Mouse (Mus musculus) neural tube, embryonic 10.5 days (tissue): ENCODE results near the gene Dus2.
"Not testable (repeated sequence)": the region's sequence is repeated elsewhere in the genome, so short reads cannot be mapped to it uniquely, and the experiment has no call there.

Source experiments
- DNase-seq: peaks from one replicate; pipeline ENCODE4 v3.0.0-alpha.2; 2017; ENCODE audit warnings: low spot score; ENCODE audit errors: extremely low spot score

Gene Dus2

GRCm38 (mm10) chr8:105988546-105988945 lies 2.6 kb upstream of the Dus2 start:
- no peak for DNase-seq

GRCm38 (mm10) chr8:105991546-105991945 lies 409 bp downstream of the Dus2 start:
- DNase-seq, result no peak

- no peak for DNase-seq
These were observed 1.4 kb downstream of the Dus2 start for GRCm38 (mm10) chr8:105992499-105992898.

- no peak for DNase-seq
These were observed 2.1 kb downstream of the Dus2 start for GRCm38 (mm10) chr8:105993226-105993625.

GRCm38 (mm10) chr8:105996359-105996758 lies 5.2 kb downstream of the Dus2 start:
- DNase-seq, result no peak

GRCm38 (mm10) chr8:105998971-105999370 lies 7.8 kb downstream of the Dus2 start:
- DNase-seq, result no peak

GRCm38 (mm10) chr8:106001908-106002307 lies 10.8 kb downstream of the Dus2 start:
- no peak for DNase-seq

- no peak for DNase-seq
These were observed 13.5 kb downstream of the Dus2 start for GRCm38 (mm10) chr8:106004538-106005207.

- no peak for DNase-seq
These were observed 14.7 kb downstream of the Dus2 start, which contains the start of gene Dpep2nb for GRCm38 (mm10) chr8:106005875-106006274. Gene Dpep2nb (minus strand): TSS chr8:106005975.

- no peak for DNase-seq
These were observed 15.3 kb downstream of the Dus2 start for GRCm38 (mm10) chr8:106006413-106006812.

GRCm38 (mm10) chr8:106007135-106007534 lies 16.0 kb downstream of the Dus2 start:
- no peak for DNase-seq

- DNase-seq, result not testable (repeated sequence)
These were observed 16.8 kb downstream of the Dus2 start for GRCm38 (mm10) chr8:106007891-106008290.

GRCm38 (mm10) chr8:106010748-106011642 lies 19.9 kb downstream of the Dus2 start:
- DNase-seq, result peak; percentile 95

- no peak for DNase-seq
These were observed 20.5 kb downstream of the Dus2 start, which contains the start of gene Ddx28 for GRCm38 (mm10) chr8:106011643-106011986. Gene Ddx28 (minus strand): TSS chr8:106011882.

- DNase-seq, result not testable (repeated sequence)
These were observed 21.1 kb downstream of the Dus2 start for GRCm38 (mm10) chr8:106012203-106012602.

- DNase-seq, result no peak
These were observed 25.1 kb downstream of the Dus2 start for GRCm38 (mm10) chr8:106016284-106016683.

- DNase-seq, result no peak
These were observed 26.0 kb downstream of the Dus2 start for GRCm38 (mm10) chr8:106017130-106017529.

GRCm38 (mm10) chr8:106018039-106018438 lies 26.9 kb downstream of the Dus2 start:
- no peak for DNase-seq

- peak; percentile 75 for DNase-seq
These were observed 31.3 kb downstream of the Dus2 start for GRCm38 (mm10) chr8:106022483-106022882.

- DNase-seq, result no peak
These were observed 47.6 kb downstream of the Dus2 start for GRCm38 (mm10) chr8:106038721-106039120.

- DNase-seq, result no peak
These were observed 48.5 kb downstream of the Dus2 start for GRCm38 (mm10) chr8:106039605-106040004.

GRCm38 (mm10) chr8:106040218-106040617 lies 49.1 kb downstream of the Dus2 start:
- DNase-seq, result no peak
